Mouse (Mus musculus) right cerebral cortex, postnatal 4 days (tissue): ENCODE data around the gene N4bp1.

Experiments used
- DNase-seq: peaks from one replicate; pipeline ENCODE4 v3.0.0-alpha.2; 2022

The N4bp1 gene

GRCm38 (mm10) chr8:86820186-86820755 is 64.8 kb downstream of the N4bp1 start:
- DNase-seq = no peak

DNA sequence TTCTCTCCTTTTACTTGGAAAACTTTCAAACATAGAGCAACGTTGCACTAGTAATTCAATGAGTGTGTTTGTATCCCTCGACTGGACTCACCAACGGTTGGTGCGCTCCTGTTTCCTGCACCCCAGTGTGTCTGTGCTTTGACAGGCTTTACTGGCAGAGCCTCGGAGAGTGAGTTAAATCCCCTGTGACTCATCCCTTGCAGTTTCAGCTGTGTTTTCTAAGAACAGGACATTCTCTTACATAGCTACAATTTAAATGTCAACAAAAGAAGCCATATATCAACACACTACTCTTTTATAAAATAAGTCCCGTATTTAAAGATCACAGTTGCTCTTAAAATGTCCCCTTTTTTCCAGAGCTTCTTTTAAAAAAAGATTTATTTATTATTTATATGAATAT is 65.6 kb downstream of the N4bp1 start:
- no peak for DNase-seq

DNA sequence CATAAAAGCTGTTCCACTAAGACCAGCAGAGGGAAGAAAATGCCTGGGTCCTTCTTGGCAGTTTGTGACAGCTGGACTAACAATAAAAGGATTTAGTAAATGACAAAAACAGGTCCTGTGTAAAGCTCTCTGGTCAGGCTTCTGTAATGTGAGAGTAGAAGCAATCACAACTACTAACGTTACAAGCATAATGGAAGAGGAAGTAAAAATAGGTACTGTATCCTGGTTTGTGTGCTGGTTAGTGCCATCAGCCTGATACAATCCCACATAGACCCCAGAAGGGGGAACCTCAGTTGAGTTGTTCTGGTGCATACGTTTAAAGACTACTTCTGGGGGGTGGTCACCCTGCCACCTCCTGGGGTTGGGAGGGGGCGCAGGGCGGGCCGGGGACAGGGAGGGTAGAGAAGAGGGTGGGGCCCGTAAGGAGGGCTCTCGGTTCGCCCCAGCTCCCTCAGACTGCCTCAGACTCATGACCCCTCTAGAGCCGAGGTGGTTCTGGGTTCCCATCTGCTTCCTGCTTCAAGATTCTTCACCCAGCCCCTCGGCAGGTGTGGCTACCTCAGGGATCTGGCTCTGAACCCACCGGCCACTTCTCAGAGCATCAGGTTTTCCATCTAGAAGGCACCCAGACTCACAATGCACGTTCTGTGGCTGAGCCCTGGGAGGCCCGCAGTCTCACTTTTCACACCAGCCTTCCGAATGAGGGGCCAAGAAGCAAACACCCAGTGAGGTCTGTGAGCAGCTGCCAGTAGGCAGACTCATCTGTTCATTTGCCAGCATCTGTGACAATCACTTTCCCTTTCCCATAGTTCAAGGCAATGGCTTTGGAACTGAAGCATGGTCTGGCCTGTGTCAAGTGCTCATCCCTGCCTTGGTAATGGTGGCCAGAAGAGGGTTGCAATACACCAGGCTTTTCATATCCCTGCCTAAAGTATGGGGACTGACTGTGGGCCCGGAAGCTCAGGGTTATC is 75.8 kb downstream of the N4bp1 start:
- DNase-seq = no peak

DNA sequence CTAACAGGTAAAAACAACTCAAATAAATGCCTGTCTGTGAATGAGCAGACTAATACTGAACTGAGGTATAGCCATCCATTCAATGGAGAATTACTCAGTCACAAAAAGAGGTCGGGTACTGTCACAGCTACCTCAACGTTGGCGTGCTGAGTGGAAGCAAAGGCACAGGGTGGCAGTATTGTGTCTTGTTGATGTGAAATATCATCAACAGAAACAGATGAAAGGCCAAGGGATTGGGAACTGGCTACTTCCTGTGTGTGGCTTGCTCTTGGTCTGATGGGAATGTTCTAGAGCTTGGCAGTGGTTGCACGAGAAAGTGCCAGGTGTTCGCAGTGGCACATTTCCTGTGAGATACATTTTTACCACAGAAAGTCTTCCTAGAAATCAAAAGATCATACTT is 76.8 kb downstream of the N4bp1 start:
- no peak for DNase-seq

- no peak for DNase-seq
These were observed 83.1 kb downstream of the N4bp1 start for GRCm38 (mm10) chr8:86801988-86802387.

DNA sequence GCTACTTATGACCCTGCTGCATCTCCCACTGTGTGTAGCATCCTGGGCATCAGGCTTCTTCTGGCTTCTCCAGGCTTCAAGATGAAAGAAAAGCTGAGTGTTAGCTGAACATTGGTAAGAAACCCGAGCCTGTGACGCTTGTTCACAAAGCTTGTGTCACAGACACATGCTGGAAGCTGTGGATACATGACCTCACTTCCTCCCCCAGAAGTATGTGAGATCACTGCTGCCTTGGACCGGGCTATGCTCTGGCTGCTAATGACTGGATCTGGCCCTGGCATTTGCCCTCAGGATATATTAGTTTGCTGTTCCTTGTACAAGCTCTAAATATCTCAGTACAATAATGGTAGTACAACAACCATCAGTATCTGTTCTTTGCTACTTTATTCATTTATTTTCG is 84.1 kb downstream of the N4bp1 start:
- DNase-seq = no peak

- DNase-seq = no peak
These were observed 86.9 kb downstream of the N4bp1 start for GRCm38 (mm10) chr8:86798141-86798540.

- DNase-seq = no peak
These were observed 87.4 kb downstream of the N4bp1 start for GRCm38 (mm10) chr8:86797705-86798104.

DNA sequence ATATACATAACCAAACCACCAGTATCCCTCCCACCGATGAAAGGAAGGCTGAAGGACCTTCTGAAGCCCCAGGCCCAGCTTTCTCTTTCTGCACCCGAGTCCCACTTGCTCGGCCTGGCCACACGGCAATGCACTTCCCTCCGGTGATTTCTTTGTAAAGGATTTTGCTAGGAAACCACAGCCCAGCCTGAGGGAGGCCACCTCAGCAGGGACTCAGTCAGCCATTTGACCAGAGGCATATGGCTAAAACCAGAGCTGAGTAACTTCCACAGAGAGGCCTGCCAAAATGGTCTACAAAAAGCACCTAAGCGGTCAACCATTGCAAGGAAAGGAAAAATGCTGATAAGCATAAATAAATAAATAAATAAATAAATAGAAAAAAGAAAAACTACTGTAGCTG is 90.3 kb downstream of the N4bp1 start:
- no peak for DNase-seq

GRCm38 (mm10) chr8:86791542-86791941 is 93.5 kb downstream of the N4bp1 start:
- DNase-seq = no peak

GRCm38 (mm10) chr8:86789576-86789975 is 95.5 kb downstream of the N4bp1 start:
- no peak for DNase-seq

- no peak for DNase-seq
These were observed 97.1 kb downstream of the N4bp1 start for GRCm38 (mm10) chr8:86787891-86788420.

DNA sequence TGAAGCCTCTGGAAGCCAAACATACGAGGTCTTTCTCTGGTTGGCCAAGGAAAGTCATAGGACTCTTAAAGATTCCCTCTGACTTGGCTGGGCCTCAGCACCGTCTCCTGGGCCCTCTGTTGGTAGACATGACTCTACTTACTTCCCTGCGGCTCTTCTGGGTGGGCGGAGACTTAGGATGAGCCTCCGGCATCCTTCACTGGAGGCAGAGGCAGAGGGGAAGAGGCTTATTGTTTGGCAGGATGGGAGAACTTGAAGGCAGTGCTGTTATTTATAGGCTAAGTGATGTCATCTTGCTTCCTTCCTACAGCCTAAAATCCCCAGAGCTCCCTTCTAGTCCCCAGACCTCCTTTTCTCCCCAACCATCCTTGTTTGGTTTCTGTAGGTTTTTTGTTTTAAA is 98.6 kb downstream of the N4bp1 start:
- DNase-seq = no peak

DNA sequence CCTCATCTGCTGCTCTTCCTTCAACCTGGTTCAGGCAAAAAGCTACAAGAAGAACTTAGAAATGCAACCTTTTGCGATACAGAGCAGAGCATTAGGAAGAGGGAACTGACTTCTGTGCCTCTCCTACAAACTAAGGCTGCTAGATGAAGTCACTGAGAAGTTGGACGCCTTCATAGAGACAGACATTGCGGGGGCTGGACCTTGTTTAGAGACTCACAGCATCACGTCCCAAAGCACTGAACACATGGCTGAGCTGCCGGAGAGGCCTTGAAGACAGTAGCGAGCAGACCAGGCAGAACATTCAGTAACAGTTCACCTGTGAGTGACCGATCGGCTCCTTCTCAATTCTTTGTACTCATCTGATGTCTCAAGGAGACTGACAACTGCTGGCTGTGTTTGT is 104.0 kb downstream of the N4bp1 start:
- DNase-seq = no peak

DNA sequence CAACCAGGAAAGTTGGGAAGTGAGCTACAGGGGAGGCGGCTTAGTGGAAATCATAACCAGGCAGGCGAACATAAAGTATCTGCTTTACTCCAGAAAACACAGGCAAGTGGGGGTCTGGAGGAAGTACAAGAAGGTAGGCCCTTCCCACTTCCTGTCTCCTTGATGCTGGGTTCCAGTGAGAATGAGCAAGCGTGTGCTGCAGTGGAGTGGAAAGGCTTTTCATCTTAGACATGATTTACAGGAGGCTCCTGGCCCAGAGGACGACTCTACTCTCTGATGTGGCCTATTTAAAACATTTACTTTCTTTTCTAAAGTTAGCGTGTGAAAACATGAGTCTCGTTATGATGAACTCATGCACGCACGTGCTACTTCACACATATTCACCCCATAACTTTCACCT is 105.9 kb downstream of the N4bp1 start:
- DNase-seq = no peak

DNA sequence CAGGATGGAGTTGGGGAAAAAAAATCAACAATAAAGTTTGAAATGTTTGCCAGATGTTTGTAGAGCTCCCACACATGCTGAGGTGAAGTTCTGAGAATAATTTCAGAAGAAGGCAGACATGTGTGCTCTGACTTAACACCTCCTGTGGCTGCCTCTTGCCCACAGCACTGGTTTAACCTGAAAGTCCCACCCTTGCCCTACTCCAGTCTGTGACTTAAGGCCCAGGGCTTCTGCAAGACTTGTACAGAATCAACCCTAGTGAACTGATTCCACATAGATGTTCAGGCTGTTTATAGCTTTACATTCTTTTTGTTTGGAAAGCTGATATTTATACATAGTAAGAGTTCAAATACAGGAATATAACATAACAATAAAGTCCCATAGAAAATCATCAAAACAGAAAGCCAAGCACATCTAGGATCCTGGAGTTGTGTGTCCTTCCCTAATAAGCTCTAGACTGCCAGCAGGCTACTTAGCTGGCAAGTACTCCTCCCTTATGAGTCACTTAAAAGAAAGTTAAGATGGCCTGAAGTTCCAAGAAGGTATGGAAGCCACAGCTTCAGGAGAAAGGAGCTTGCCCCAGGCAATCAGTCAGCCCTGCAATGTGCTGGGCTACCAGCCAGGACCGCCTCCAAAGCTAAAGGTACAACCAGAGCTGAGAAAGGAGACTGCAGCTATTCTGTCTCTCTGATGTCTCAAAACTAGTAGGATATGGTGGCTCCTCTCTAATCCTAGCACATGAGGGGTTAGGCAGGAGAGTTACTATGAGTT is 114.9 kb downstream of the N4bp1 start:
- DNase-seq = no peak

DNA sequence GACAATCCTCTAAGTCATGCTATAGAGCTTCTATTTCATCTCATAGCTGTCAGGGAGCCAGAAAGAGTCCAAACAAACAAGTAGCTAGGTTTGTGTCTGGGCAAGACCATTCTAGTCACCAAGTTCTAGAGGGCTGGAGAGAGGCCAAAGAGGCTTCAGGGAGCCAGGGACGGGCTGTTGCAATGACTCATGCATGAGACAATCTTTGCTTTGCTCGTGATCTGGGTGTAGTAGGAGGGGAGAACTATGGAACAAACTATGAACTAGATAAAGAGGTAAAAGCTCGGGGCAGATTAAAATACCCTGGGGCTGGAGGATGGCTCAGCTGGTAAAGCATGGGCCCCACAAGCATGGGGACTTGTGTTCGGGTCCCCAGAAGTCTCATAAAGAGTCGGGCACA is 116.6 kb downstream of the N4bp1 start:
- no peak for DNase-seq

DNA sequence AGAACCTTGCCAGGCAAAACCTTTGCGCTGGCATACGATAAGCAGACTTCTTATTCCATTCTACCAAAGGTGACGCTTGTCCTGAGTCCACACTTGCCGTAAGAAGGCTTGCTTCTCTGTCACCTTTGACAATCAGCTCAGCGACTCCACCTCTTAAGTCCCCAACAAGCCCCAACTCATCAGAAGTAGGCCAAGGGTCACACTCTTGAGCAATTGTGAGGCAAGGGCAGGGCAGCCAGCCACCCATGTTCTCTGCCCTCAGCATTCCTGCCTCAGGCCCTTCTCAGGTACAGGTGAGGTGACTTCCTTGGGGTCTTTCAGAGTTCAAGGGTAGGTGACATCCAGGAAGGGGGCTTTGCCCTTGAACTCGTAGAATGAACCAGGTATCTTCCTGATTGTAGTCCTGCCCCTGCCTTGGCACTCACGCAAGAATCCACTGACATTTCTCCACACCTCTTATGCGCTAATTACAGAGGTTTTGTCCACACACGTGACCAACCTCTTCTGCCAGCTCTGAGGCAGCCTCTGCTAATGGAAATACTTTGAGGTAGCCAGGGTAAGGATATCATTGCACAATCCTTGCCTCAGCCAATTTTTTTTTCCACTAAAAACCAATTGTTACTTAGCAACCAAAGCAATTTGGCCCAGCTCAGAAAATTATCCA is 118.4 kb downstream of the N4bp1 start:
- DNase-seq = no peak

- no peak for DNase-seq
These were observed 119.4 kb downstream of the N4bp1 start for GRCm38 (mm10) chr8:86765669-86766068.

DNA sequence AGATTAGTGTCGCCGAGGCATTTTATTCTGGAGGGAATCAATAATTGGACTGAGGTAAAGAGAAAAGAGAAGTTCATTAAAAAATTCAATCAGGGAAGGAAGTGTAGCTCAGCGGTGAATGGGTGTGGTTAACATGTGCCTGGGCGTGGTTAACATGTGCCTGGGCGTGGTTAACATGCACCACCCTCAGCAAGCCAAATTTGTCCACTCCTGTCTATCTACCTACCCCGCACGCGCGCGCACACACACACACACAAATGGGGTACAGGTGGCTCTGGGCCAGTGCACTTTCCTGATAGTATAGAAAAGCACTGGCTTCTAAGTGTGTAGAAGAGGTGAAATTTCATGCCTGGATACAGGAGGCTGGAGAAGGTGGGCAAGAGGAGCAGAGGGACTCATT is 119.9 kb downstream of the N4bp1 start:
- DNase-seq = no peak

GRCm38 (mm10) chr8:86762806-86763205 is 122.3 kb downstream of the N4bp1 start:
- no peak for DNase-seq

- no peak for DNase-seq
These were observed 124.3 kb downstream of the N4bp1 start for GRCm38 (mm10) chr8:86760746-86761145.

DNA sequence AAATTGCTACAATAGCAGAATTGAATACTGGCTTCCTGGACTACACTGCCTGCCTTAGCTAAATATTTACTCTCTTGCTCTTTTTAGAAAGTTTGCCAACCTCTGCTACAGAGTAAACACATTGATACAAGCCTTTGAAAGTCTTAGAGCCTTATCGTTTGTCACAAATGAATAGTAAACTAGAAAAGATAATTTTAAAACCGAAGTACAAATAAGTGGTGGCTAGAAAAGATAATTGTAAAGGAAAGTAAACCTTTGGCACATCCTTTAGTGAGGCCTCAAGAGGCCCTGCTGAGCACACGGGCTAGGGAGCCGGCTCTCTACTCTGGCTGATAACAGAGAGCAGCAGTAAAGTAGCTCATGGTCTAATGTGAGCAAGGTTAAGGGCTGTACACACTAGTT is 126.0 kb downstream of the N4bp1 start:
- no peak for DNase-seq
